Mouse (Mus musculus): ENCODE data around the gene Kiss1.

Kiss1 gene

DNA sequence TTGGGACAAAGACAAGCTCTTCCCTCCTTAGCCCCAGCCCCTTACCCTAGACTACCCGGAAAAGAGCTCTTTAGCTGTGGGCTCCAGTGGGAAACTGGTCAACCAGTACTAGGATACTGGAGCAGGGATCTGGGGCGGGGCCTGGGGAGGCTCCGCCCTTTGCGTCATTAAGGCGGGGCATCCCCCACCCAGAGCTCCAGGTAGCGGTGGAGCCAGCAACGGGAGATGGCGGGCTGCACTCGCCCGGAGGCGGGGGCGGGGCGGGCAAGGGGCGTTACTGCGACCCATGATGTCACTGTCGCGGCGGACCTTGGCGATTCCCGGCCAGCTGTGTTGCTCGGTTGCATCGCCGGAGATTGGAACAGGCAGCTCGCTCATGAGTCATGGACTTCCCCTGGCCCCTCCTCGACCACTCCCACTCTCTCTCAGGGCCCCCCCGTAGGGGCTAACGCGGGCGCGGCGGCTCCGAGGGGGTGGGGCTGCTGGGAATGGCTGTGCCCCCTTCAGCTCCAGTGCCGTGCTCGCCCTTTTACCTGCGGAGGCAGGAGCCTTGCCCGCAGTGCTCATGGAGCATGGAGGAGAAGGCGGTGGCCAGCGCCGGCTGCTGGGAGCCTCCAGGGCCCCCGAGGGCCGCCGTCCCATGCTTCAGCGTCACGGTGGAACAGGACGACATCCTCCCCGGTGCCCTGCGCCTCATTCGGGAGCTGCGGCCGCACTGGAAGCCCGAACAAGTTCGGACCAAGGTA lies 41.8 kb downstream of the Kiss1 start, which contains the start of gene Etnk2:
TSS of gene Etnk2 (plus strand) at position 297 of the 746 bp plus-strand sequence.
- DNase-seq: peak; percentile 91

DNA sequence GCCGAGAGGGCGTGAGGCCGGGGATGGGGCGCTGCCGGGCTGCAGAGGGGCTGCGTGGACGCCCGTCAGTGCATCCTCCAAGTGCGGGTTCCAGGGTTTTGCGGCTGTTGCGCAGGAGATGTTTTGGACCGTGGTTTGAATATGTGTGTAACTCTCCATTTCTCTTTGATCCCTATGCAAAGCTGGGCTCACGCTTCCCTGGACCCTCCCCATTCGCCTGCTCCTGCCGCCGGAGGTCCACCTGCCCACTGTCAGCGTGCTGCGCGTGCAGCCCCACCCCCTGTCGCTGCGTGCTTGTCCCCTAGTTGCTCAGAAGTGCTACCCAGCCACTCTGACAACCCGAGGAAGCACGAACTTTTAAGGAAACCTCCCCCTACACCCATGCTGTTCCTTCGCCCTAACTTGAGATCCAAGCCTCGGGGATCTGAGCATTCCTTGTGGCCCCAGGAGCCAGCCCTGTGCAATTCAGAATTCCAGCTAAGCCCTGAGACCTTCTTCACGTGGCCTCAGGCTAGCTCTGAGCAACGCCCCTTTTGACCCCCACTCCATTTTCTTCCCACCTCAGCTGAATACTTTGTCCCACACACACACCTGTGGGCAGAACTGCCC lies 42.5 kb downstream of the Kiss1 start:
- no peak for DNase-seq

DNA sequence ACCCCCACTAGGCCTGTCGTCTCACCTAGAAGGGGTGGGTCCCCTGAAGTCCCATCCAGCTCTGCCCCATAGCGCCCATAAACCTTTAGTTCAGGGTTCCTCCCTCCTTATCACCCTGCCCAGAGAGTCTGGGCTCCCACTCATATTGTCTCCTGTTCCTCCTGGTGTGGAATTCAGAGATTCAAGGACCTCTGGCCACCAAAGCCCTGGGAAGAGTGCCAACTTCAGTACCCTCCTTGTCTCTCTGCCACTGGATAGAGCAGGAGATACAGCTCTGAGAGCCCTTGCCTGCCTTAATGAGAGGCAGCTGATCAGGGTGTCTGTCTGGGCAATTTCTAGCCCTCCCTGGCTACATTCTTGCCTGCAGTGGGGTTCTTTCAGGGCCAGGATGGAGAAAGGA lies 43.2 kb downstream of the Kiss1 start:
- DNase-seq: no peak

- DNase-seq: no peak
These were observed 45.4 kb downstream of the Kiss1 start for GRCm38 (mm10) chr1:133366951-133367605.

GRCm38 (mm10) chr1:133367606-133368488 lies 46.2 kb downstream of the Kiss1 start:
- DNase-seq: no peak

DNA sequence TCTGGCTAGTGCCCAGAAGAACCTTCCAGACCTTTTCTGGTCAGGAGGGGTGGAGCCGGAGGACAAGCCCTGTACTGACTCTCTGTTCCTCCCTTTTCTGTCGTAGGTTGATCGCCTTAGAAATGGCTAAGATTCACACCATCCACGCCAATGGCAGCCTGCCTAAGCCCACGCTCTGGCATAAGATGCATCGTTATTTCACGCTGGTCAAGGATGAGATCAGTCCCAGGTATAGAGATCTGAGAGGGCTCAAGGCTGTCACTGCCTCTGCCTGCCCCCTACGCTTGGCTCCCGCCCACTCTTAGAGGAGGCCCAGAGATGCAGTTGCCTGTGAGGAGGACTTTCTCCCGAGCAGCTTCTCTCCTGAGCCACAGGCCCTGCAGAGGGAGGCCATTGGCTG lies 47.0 kb downstream of the Kiss1 start:
- no peak for DNase-seq

- no peak for DNase-seq
These were observed 48.7 kb downstream of the Kiss1 start for GRCm38 (mm10) chr1:133370352-133370751.

GRCm38 (mm10) chr1:133371431-133371830 lies 49.8 kb downstream of the Kiss1 start:
- DNase-seq: no peak

DNA sequence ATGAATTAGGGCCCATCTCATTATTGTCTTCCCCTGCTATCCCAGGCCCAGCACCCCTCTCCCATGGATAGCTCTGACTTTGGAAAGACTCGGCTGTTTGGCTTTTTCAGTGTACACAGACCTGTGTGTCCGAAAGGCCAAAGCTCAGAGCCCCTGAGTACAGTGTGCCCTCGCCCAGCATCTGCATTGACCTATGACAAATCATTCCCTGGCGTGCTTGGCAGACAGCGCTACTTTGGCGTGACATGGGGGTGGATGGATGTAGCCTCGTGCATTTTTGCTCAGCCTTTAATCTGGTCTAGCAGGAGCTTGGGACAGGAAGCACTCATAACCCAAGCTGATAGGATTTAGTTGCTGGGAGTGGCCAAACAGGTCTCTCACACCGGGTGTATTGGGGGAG lies 50.4 kb downstream of the Kiss1 start:
- DNase-seq: no peak

- DNase-seq: peak; percentile 69
These were observed 54.1 kb downstream of the Kiss1 start for GRCm38 (mm10) chr1:133375696-133376346.

GRCm38 (mm10) chr1:133377547-133377946 lies 55.9 kb downstream of the Kiss1 start:
- DNase-seq: peak; percentile 34
